Mouse (Mus musculus) embryonic fibroblast, embryonic 13.5 days (primary cell): Measurements from ENCODE around the gene Hist1h4c.

Experiments used
- CTCF ChIP-seq: IDR thresholded peaks from 2 replicates; pipeline ENCODE4 v1.5.1; 2011; ENCODE audit warnings: mild to moderate bottlenecking, control low read depth, low read length, moderate library complexity, borderline replicate concordance; ENCODE audit not compliant: insufficient read depth
- POLR2A ChIP-seq: IDR thresholded peaks from 2 replicates; pipeline ENCODE4 v1.6.1; 2011; ENCODE audit warnings: low read depth, mild to moderate bottlenecking, control low read depth, low read length, moderate library complexity

DNA sequence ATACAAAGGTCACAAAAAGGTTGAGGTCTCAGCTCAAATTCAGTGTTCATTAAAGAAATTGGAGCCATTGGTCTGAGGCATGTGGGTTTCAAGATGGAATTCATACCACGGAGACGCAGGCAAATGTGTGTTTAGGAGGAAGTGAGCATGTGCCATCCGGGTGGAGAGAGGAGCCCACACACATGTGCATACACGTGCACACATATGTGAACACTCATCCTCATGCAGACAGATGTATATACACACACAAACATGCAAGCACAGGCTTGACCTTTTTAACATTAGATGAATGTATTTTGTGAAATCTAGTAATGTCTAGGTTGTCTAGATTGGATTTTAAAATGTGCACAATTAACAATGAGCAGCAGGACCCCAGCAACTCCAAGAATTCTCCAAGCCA is 4.0 kb upstream of the Hist1h4c start:
- TF ChIP-seq CTCF (no peak), POLR2A (no peak)
